Mouse (Mus musculus) frontal cortex, postnatal 25 days (tissue): ENCODE data around the gene Cdk9.

Experiments used
- DNase-seq, 2 experiments: peaks; one replicate each; pipeline ENCODE4 v3.0.0; 2022; ENCODE audit warnings: low spot score in 2 of 2

Gene Cdk9

GRCm38 (mm10) chr2:32734480-32734879, 21.6 kb upstream of the Cdk9 start:
- DNase-seq = no peak

GRCm38 (mm10) chr2:32732695-32733094, 19.8 kb upstream of the Cdk9 start:
- DNase-seq = no peak

DNA sequence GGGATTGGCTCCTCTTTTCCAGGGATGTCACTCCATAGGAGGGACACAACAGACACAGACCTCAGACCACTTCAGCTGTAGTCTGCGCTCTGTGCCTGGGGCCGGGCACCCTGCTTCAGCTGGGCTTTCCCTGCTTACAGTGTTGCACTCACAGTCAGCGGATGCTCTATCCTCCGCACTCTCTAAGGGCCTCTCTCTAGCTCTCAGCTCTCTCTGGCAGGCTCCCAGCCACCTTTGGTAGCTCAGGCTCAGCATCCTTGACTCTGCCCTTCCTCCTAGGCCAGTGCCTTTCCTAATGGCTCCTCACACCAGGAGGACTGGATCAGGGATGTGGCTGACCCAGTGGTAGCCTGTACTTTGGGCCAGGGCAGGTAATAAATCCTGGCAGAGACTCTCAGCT, 19.0 kb upstream of the Cdk9 start:
- no peak for DNase-seq

DNA sequence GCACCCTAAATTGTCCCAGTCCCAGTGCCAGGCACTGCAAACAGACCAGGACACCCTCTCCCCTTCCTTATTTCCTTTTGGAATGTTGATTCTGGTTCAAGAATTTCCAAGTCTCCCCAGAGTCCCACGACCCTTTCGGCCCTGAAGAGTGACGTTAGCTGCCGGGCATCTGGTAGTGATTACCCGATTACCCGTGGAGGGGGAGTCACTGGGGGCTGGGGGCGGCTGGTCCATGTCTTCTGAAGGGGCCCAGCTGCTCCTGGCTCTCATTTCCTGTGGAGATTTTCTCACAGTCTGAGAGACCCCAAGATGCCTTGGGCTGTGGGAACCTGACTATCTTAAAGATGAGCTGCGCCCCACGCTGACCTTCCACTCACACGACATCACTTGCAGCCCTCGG, 18.0 kb upstream of the Cdk9 start:
- DNase-seq = no peak

- DNase-seq = no peak
Observed at GRCm38 (mm10) chr2:32729547-32729946, 16.7 kb upstream of the Cdk9 start.

DNA sequence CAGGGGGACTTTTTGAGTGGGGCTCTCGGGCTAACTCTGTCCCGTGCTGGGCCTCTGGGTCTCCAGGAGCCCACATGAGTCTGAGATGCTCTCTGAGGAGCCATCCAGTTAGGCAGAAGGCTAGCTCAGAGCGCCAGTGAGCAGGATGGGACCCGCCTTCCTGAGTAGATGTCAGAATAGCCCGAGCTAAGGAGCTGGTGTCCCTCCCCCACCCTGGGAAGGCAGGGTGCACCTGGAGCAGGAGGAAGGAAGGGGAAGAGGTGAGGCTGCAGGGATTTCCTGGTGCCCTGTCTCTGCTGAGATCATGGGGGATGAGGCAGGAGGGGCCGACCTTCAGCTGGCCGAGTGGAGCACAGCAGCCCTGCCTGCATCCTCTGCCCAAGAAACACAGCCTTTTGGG, 15.6 kb upstream of the Cdk9 start:
- no peak for DNase-seq

DNA sequence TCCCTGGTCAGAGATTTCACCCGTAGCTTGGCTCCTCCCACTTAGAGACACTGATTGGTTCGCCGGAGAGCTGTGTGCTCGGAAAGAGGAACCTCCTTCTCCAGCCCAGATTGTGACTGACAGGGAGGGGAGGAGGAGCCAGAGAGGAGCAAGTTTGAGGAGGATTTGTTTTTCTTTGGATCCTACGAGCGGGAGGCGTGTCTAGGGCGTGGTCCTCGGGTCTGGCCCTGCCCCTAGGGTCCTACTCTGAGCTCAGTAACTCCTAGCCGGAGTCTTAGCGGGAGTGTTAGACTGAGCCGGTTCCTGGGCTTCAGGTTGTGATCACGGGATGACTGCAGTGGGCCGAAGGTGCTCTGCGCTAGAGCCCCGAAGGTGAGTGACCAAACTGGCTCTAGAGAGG, 14.6 kb upstream of the Cdk9 start:
- DNase-seq = peak; percentile 51 to 70

- no peak for DNase-seq
Observed at GRCm38 (mm10) chr2:32724832-32725790, 12.2 kb upstream of the Cdk9 start.

DNA sequence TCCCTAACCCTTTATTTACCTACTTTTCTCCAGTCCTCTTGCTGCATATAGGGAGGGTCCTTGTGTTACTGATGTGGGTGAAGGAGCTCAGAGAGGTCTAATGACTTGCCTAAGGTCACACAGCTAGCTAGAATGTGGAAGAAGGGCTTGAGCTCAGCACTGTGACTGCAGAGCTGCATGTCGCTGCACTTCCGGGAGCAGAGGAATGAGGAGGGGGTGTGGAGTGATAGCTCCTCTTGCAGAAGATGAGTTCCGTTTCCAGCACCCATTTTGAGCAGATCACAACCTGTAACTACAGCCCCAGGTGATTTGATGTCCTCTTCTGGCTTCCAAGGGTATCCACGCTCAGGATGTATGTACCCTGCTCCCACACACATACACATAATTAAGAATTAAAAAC, 11.3 kb upstream of the Cdk9 start:
- no peak for DNase-seq

- DNase-seq = no peak
Observed at GRCm38 (mm10) chr2:32722581-32722980, 9.7 kb upstream of the Cdk9 start.

DNA sequence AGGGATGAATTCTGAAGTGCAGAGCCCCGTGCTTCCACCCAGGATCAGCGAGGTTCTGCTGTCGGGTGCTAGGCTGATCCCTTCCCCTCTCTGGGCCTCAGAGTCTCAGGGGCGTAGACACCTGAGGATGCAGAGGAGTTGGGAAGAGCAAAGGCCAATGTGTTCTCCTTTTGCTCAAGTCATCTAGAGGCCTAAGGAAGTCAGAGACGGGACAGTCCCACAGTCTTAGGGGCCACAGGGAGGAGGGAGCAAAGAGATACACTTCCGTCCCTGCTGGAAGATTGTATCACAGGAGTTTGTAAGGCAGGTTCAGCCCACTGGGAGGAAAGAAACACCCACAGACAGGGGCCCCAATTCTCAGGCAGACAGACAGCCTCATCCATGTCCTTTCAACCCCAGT, 9.2 kb upstream of the Cdk9 start:
- DNase-seq = no peak

- DNase-seq = no peak
Observed at GRCm38 (mm10) chr2:32720681-32721229, 7.9 kb upstream of the Cdk9 start, which contains the start of gene Sh2d3c. TSS of gene Sh2d3c (plus strand) at chr2:32721055.

- DNase-seq = no peak
Observed at GRCm38 (mm10) chr2:32720053-32720452, 7.2 kb upstream of the Cdk9 start.

- no peak for DNase-seq
Observed at GRCm38 (mm10) chr2:32718761-32719160, 5.9 kb upstream of the Cdk9 start.

DNA sequence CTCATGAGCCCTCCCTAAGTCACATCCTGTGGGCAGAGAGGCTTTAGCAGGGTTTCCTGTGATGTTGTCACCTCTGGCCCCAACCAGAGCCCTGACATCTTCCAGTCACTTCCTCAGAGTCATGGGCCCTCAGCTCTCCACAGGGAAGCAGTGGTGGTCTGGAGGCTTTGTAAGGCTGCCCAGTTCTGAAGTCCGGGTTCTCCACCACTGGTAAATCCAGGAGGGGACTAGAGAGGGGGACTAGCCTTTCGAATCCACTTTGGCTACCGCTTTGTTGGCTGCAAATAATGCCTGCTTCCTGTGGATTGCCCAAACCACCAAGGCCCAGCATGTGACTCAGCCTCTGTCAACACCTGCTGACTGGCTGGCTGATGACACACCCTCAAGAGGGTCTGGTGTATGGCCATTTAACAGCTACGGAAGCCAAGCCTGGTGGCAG, 2.1 kb upstream of the Cdk9 start:
- no peak for DNase-seq

DNA sequence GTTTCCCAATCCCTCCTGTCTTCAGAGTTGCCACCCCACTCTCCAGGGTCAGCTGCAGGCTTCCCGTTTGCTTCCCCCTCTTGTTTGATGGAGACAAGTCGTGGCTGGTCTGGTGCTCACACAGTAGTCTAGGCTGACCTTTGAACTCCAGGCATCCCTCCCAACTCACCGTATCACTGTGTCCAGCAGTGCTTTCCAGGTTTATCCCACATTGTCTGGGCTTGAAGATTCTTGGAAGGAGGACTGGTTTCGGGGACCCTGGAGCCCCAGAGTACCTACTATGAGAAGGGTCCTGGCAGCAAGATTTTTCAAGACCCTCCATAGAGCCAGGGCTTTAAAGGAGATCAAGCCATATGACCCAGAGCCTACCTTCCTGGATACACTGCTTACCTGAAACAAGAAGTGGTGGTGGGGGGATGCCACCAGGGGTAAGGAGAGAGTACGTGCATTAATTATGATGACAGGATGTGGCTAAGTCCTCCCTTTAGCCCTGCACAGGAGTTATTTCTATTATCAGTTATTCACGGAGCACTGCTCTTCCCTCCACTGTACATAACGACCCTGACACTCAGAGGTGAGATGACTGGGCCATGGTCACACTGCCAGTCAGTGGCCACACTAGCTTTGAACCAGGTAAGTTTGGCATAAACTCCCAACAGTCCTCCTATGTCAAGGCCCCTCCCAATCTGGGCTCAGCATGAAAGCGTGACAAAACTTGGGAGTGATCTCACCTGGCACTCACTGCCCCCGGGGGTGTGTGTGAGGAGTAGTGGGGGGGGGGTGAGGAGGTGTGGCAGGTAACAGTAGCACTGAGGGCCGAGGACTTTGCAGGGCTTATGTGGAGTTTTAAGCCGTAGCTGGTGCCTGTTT, 1.5 kb upstream of the Cdk9 start:
- DNase-seq = no peak

DNA sequence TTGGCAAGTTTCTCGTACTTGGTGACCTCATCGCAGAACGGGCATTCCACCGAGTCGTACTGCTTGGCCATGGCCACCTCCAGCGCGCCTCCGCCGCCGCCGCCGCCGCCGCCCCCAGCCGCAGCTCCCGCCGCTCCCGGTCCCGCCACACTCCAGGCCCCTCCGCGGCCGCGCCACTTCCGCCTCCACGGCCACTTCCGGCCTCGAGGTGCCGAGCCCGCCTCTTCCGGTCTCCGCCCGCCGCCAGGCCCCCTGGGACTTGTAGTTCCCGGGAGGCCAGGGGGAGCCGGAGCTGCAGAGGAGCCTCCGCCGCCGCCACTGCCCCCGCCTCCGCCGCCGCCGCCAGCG, 316 bp downstream of the Cdk9 start:
- peak; percentile 86 to 88 for DNase-seq

DNA sequence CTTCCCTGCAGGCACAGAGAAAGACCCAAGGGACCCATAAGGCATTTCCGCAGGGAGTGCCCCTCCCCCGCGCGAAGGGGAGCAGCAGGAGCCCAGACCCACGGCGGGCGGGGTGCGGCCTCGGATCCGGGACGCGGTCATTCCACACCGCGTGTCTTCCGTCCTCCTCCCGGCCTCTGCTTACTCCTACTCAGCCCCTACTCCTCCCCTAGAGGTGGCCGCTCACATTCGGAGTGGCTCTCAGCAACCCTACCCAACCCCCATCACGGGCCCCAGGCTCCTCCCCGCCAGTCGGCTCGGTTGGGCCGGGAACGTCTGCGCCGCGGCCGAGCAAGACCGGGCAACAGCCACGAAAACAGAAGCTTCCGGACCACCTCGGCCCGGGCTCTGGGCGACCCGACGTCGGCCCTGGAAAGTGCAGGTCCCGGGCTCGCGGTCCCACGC, 746 bp downstream of the Cdk9 start:
- peak; percentile 35 to 37 for DNase-seq

DNA sequence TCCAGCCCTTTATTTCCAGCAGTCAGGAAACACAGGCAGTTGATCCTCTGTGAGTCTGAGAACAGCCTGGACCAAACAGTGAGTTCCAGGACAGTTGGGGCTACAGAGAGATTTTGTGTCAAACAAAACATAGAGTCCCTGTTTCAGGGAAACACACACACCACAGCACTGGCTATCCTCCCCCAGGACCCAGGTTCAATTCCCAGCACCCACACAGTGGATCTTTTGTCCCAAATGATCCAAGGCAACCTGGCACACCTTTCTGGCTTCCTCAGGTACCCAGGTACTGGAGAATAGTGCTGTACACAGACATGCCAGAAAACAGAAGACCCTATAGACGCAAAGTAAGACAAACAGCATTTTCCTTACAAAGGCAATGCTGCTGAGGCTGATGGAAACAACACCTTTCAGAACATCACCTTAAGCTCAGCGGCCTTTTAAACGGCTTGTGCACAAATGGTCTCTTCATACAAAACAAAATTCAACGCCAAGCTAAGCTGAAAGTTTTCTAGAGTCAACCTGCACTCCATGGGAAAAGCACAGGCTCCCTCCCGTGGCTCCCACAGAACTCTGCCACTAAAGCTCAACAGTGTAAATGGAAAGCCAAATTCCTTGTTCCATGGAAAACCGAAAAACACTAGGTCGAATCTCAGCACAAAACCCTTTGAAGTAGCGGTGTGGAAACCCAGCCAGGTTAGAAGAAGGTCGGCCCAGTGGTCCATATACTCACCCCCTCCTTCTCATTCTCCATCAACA, 1.4 kb downstream of the Cdk9 start:
- no peak for DNase-seq

- DNase-seq = no peak
Observed at GRCm38 (mm10) chr2:32710425-32710824, 2.5 kb downstream of the Cdk9 start.

GRCm38 (mm10) chr2:32709521-32710137, 3.2 kb downstream of the Cdk9 start:
- no peak for DNase-seq
